Comparison of ENCODE assay signal across 8 mouse cellular contexts in the genomic region with DNA sequence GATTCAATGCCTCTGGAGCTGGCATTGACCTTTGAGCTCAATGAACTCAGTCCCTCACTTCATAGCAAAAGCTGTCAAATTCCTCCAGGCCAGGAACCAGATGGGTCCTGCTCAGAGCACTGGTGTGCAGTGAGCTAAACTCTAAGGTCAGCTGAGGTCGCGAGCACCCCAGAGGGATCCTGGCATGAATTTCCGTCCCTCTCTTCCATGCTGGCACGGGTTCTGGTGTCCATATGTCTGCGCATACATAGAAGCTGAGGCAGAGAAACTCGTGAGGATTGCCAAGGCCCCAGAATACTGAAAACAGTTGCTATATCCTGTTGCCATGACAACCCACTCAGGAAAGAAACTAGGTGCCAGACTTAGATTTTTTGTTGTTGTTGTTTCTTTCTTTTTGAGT.
A peak's percentile ranks its signal among the peaks of the same experiment; 100 is the strongest.
DNase-seq lines count a peak whose midpoint lies in the region; ATAC-seq and TF ChIP-seq lines count a peak whose summit lies in the region.

No protein-coding gene starts in this region.

- TF ChIP-seq POLR2A in cortical plate, adult 2 months (IDR thresholded peaks at IDR 0.05; ENCODE audit: extremely low read depth, insufficient read depth, low read length) = no peak

- intact Hi-C loops in left cerebral cortex, postnatal 36 days (cut with DNase I) = no loop called here

- 0 out of 2 replicates have a peak overlapping the region, but pooled peaks have one; percentile 24 for H3K27ac ChIP-seq in cortical plate, adult 2 months (ENCODE audit: insufficient read depth, low read length)
- no peak overlapping the region for H3K27ac ChIP-seq in intestine, embryonic 16.5 days (ENCODE audit: low read length)
- no peak overlapping the region for H3K27ac ChIP-seq in heart, embryonic 11.5 days (ENCODE audit: low read depth, low read length)

- no peaks in the 10 kb centered on the region for H3K36me3 ChIP-seq in intestine, embryonic 16.5 days (ENCODE audit: control insufficient read depth, insufficient read depth, low read length)
- H3K36me3 ChIP-seq in heart, embryonic 11.5 days (ENCODE audit: control insufficient read depth, insufficient read depth, low read length) = no peaks in the 10 kb centered on the region

- H3K9ac ChIP-seq in intestine, embryonic 16.5 days (ENCODE audit: low read depth, low read length) = no peak overlapping the region
- no peak overlapping the region for H3K9ac ChIP-seq in heart, embryonic 11.5 days (ENCODE audit: low read depth, low read length)

- DNase-seq in cerebellum, adult 11 months = peak; percentile 95
- DNase-seq in hindlimb bud, embryonic 11.5 days (ENCODE audit: extremely low spot score, low read depth, low spot score) = peak; percentile 14
- peak; percentile 78 to 82 for DNase-seq in left cerebral cortex, postnatal 36 days (ENCODE audit: low spot score in 2 of 2)
- no peak for DNase-seq in lung, postnatal 10 days
- no peak for DNase-seq in adrenal gland, postnatal 4 days (ENCODE audit: low spot score in 2 of 2)

- H3K4me2 ChIP-seq in intestine, embryonic 16.5 days (ENCODE audit: low read depth, low read length) = no peak overlapping the region
- no peak overlapping the region for H3K4me2 ChIP-seq in heart, embryonic 11.5 days

- no peak overlapping the region for H3K4me3 ChIP-seq in cortical plate, adult 2 months (ENCODE audit: insufficient read depth, low read length)
- no peak overlapping the region for H3K4me3 ChIP-seq in intestine, embryonic 16.5 days (ENCODE audit: low read length)
- H3K4me3 ChIP-seq in heart, embryonic 11.5 days (ENCODE audit: low read depth, low read length) = no peak overlapping the region

- no peak for TF ChIP-seq CTCF in cortical plate, adult 2 months (IDR thresholded peaks at IDR 0.05; ENCODE audit: extremely low read depth, insufficient read depth, low read length)

- no peaks in the 10 kb centered on the region for H3K27me3 ChIP-seq in intestine, embryonic 16.5 days (replicated peaks; ENCODE audit: control insufficient read depth, insufficient read depth, low read length)
- no peaks in the 10 kb centered on the region for H3K27me3 ChIP-seq in heart, embryonic 11.5 days (ENCODE audit: control insufficient read depth, insufficient read depth, low read length)

- 67% methylated on average over 6 of the region's 6 CpGs for WGBS in intestine, embryonic 16.5 days
- WGBS in heart, embryonic 11.5 days (ENCODE audit: insufficient replicate concordance) = 71% methylated on average over 6 of the region's 6 CpGs

- no peak for ATAC-seq in intestine, embryonic 16.5 days
- ATAC-seq in heart, embryonic 11.5 days (replicated peaks; ENCODE audit: insufficient number of reproducible peaks, low FRiP score, low TSS enrichment) = no peak

- no peaks in the 10 kb centered on the region for H3K9me3 ChIP-seq in intestine, embryonic 16.5 days (ENCODE audit: control insufficient read depth, low read length)
- H3K9me3 ChIP-seq in heart, embryonic 11.5 days (replicated peaks; ENCODE audit: control insufficient read depth, low read length) = no peaks in the 10 kb centered on the region

- H3K4me1 ChIP-seq in cortical plate, adult 2 months (ENCODE audit: control insufficient read depth, insufficient read depth, low read length) = no peaks in the 10 kb centered on the region
- H3K4me1 ChIP-seq in intestine, embryonic 16.5 days (ENCODE audit: control insufficient read depth, insufficient read depth, low read length) = no peaks in the 10 kb centered on the region
- no peaks in the 10 kb centered on the region for H3K4me1 ChIP-seq in heart, embryonic 11.5 days (ENCODE audit: control insufficient read depth, insufficient read depth, low read length)

Comparison
In these comparisons a context has a peak if more than half of its experiments do, and no peak if none do; other contexts are left out.
1. DNase-seq: peak in cerebellum, adult 11 months (single experiment), hindlimb bud, embryonic 11.5 days (single experiment) and left cerebral cortex, postnatal 36 days (2 of 2); none in lung, postnatal 10 days (single experiment) and adrenal gland, postnatal 4 days (0 of 2).